Mouse (Mus musculus): ENCODE data around the gene Nr6a1.

Nr6a1 gene

DNA sequence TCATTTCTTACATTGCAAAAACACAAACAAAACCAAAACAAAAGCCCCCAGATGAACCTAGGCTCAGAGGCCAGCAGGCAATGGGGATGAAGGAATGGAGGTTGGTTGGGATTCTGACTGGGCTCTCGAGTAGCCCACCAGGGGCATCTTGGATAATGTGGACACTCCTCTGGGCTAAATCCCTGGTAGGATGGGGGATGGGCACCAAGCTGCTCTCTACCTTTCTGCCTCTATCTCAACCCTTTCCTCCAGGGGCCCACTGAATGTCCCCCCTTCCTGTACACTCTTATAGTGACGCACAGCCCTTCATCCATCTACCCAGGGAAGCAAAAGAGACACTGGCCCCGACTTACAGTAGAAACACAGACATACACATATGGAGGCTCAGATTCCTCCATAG, 213.9 kb downstream of the Nr6a1 start:
- DNase-seq (ENCODE audit: low spot score) = no peak

GRCm38 (mm10) chr2:38712769-38713125, 214.7 kb downstream of the Nr6a1 start:
- no peak for DNase-seq (ENCODE audit: low spot score)

GRCm38 (mm10) chr2:38712076-38712768, 215.3 kb downstream of the Nr6a1 start:
- DNase-seq (ENCODE audit: low spot score) = no peak

DNA sequence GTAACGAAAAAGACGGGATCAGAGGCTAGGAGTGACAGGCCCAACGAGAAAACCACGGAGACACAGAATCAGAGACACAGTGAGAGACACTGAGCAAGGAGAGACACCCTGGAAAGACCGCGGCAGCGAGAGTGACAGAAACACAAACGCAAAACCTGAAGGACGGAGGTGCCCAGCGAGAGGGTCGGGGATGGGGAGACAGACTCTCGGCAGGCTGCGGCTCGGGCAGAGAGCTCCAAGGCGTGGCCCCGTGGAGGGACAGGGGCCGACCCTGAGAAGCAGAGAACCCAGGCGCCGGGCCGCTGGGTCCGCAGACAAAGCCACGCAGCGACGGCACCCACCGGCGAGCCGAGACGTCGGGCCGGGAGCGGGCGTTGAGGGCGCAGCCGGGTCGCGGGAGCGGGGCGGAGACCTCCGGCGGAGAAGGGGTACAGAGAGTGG, 216.0 kb downstream of the Nr6a1 start:
- no peak for DNase-seq (ENCODE audit: low spot score)

DNA sequence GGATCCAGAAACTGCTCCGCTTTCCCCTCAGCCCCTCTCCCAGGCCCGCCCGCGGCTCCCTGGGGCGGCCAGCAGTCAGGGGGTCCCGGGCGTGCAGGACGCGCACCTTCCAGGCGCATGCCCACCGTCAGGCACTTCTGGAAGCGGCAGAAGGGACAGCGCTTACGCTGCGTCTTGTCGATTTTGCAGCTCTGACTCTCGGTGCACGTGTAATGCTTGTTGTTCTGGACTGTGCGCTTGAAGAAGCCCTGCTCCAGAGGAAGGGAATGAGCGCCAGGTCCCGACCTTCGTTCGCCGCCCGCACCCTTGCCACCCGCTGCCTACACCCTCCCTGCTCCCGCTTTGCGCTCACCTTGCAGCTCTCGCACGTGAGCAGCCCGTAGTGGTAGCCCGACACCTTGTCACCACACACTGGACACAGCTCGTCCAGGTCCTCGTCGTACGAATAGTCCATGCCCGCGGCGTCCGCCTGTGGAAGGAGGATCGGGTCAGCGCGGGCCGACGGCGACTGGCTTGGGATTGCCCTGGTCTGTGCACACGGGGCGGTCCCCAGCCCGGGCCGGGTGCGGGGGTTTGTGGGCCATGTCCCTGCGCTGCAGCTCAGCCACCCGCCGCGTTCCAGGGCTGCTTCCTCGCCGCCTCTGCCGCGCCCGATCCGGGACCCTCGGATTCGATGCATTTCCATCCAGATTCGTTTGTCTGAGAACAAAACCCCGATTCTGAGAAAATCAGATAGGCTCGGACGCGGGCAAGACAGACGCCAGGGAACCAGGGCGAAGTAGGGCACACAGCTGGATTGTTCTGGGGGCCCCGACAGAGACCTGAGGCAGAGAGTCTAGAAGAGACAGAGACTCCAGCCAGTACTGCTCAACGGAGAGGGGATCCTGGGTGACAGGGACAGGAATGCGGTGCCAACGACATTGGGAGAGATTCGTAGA, 216.9 kb downstream of the Nr6a1 start:
- DNase-seq (ENCODE audit: low spot score) = no peak

- no peak for DNase-seq (ENCODE audit: low spot score)
Observed at GRCm38 (mm10) chr2:38708907-38709688, 218.4 kb downstream of the Nr6a1 start.

- DNase-seq (ENCODE audit: low spot score) = no peak
Observed at GRCm38 (mm10) chr2:38706661-38707060, 220.8 kb downstream of the Nr6a1 start.

- no peak for DNase-seq (ENCODE audit: low spot score)
Observed at GRCm38 (mm10) chr2:38705036-38705435, 222.5 kb downstream of the Nr6a1 start.

DNA sequence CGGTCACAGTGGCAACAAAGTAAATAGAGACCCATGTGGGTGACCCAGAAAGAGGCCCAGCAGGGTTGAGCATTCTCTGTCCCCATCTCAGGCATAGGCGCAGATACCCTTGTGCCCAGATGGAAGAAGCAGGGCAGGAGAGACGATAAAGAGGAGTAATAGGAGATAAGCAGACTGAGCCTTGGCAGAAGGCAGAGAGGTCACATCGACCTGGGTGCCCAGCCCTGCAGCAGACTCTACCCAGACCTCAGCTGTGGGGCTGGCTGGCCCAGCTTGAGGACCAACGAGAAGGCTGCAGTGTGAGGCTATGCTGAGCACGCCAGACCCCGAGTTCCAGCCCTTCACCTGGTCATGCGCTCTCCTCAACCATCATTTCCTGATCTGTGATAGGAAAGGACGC, 223.2 kb downstream of the Nr6a1 start:
- DNase-seq (ENCODE audit: low spot score) = no peak

GRCm38 (mm10) chr2:38700177-38700576, 227.3 kb downstream of the Nr6a1 start:
- DNase-seq (ENCODE audit: low spot score) = no peak

DNA sequence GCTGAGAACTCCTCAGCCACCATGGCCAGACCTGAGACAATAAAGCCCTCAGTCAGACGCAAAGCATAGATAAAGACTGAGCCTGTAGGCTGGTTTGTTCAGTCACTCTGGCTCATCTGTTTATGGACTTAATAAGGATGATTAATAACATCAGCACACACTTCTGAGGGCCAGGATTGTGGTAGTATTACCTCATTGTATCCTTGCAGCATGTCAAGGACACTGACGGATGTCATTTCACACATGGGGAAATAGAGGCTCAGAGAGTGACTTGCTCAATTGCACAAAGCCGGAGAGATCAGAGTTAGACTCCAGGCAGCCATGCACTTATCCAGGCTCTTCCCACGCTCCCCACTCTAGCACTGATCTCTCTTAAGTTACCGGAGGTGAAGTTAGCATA, 228.9 kb downstream of the Nr6a1 start:
- no peak for DNase-seq (ENCODE audit: low spot score)

- no peak for DNase-seq (ENCODE audit: low spot score)
Observed at GRCm38 (mm10) chr2:38697128-38698120, 230.1 kb downstream of the Nr6a1 start.

- no peak for DNase-seq (ENCODE audit: low spot score)
Observed at GRCm38 (mm10) chr2:38695770-38696169, 231.7 kb downstream of the Nr6a1 start.

DNA sequence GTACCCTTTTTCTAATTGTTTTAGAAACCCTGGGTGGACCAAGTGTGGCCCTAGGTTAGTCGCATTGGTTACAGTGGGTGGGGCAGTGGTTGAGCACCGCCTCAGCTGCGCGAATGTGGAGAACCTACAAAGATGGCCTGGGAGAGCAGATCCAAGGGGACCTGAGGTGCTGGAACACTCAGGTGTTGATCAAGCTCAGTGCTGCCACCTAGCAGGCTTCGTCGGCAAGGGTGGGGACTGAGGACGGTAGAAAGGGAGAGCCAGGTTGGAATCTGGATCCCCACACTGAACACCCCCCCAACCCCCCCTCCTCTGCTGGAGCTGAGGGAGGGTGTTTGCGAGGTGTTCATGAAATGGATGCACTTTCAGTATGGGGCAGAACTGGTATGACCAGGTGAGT, 235.9 kb downstream of the Nr6a1 start:
- DNase-seq (ENCODE audit: low spot score) = peak; percentile 18

GRCm38 (mm10) chr2:38689881-38690280, 237.6 kb downstream of the Nr6a1 start:
- no peak for DNase-seq (ENCODE audit: low spot score)

GRCm38 (mm10) chr2:38688791-38689520, 238.5 kb downstream of the Nr6a1 start:
- no peak for DNase-seq (ENCODE audit: low spot score)

GRCm38 (mm10) chr2:38685746-38686145, 241.7 kb downstream of the Nr6a1 start:
- no peak for DNase-seq (ENCODE audit: low spot score)

DNA sequence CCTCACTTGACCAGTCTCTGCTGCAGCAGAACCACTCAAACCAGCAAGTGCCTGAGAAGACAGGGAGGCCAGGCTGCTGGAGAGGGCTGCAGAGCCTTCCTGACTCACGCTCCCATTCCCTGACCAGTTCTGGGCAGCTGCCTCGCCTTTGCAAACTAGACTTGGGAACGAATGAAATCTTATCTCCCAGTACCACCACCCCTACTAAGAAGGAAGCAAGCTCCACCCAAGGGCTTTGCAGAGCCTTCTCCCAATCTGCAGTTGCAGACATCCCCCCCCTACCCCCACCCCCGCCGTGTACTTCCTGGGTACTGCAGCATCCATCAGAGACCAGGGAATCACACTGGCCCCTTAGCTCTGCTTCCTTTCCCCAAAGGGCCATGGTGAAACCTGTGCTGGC, 244.4 kb downstream of the Nr6a1 start:
- DNase-seq (ENCODE audit: low spot score) = no peak

GRCm38 (mm10) chr2:38682209-38682608, 245.3 kb downstream of the Nr6a1 start:
- no peak for DNase-seq (ENCODE audit: low spot score)

DNA sequence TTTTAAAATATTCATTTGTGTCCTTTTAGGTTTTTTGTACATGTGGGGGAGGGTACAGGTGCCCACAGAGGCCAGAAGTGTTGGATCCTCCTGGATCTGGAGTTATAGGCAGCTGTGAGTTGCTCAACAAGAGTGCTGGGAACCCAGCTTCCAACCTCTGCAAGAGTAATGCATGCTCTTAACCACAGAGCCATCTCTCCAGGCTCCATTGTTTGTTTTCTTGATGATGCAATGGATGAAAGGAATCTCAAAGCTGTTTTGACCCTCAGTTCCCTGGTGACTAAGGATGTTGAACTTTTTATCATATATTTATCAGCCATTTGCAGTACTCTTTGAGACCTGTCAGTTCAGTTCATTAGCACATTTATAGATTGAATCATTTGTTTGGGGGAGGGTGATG, 248.5 kb downstream of the Nr6a1 start:
- no peak for DNase-seq (ENCODE audit: low spot score)
